Mouse (Mus musculus): ENCODE results near the gene Dmxl2.
A peak's percentile ranks its signal among the peaks of the same experiment; 100 is the strongest.

Gene Dmxl2

GRCm38 (mm10) chr9:54501453-54502110 lies at the start of gene Dmxl2:
Gene Dmxl2 (minus strand): TSS chr9:54501626.
- DNase-seq (ENCODE audit: low read depth, low spot score) = peak; percentile 71

GRCm38 (mm10) chr9:54549433-54549832 lies 48.0 kb upstream of the Dmxl2 start:
- DNase-seq (ENCODE audit: low read depth, low spot score) = no peak

- no peak for DNase-seq (ENCODE audit: low read depth, low spot score)
Measured at GRCm38 (mm10) chr9:54547536-54547935, 46.1 kb upstream of the Dmxl2 start.

GRCm38 (mm10) chr9:54544954-54545315 lies 43.5 kb upstream of the Dmxl2 start:
- DNase-seq (ENCODE audit: low read depth, low spot score) = no peak

- no peak for DNase-seq (ENCODE audit: low read depth, low spot score)
Measured at GRCm38 (mm10) chr9:54544212-54544953, 43.0 kb upstream of the Dmxl2 start.

DNA sequence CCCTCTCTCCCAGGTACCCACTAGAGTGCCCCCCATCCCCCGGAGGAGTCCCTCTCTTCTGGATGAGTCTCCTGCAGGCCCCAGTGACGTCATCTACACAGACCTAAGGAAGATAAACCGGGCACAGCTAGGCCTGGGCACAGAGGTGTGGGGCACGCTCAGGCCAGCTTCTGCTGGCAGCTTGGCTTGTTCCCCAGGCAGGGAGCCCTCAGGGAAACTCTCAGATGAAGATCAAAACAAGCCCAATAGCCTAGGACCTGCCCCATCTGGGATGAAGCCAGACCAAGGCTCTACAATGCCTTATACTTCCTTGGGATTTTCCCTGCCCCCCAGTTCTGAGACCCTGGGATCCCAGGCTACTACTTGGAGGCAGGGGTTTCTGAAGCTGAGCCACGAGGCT lies 39.4 kb upstream of the Dmxl2 start:
- DNase-seq (ENCODE audit: low read depth, low spot score) = no peak

DNA sequence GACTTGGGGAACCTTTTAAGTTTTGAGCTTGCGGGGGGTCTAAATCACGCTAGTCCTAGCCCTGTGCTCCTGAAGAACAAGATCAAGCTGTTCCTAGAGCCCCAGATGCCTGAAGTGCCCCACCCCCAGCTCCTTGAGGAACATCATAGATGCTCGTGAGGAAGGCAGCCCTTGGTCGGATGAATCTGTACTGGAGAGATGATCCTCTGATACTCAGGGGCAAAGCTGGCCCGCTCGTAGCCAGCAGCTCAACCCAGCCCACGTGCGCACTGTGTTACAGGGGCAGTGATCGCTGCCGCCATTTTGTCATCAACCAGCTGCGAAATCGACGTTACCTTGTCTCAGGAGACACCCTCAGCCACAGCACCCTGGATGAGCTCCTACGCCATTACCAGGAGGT lies 37.3 kb upstream of the Dmxl2 start, which contains the start of gene Sh2d7:
TSS of gene Sh2d7 (plus strand) at position 301 of the 400 bp plus-strand sequence.
- no peak for DNase-seq (ENCODE audit: low read depth, low spot score)

GRCm38 (mm10) chr9:54538244-54538643 lies 36.8 kb upstream of the Dmxl2 start:
- no peak for DNase-seq (ENCODE audit: low read depth, low spot score)

- DNase-seq (ENCODE audit: low read depth, low spot score) = no peak
Measured at GRCm38 (mm10) chr9:54537480-54537879, 36.1 kb upstream of the Dmxl2 start.

- DNase-seq (ENCODE audit: low read depth, low spot score) = no peak
Measured at GRCm38 (mm10) chr9:54537030-54537429, 35.6 kb upstream of the Dmxl2 start.

DNA sequence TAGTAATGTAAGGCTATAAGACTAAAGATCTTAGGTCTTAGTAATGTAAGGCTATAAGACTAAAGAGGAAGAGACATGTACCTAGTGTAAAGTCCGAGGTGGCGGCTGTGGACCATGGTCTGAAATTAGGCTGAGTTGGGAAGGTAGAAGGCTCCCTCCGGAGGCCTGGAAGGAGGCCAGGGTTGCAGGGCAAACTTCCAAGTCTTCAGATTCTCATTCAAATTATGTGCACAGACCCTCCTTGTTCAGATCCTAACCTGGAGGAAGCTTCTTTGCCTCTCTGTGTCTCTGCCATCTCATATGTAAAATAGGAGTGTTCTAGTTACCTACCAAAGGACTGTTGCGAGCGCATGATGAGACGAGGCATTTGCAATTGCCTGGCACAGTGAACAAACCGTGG lies 34.8 kb upstream of the Dmxl2 start:
- no peak for DNase-seq (ENCODE audit: low read depth, low spot score)

- no peak for DNase-seq (ENCODE audit: low read depth, low spot score)
Measured at GRCm38 (mm10) chr9:54533975-54534374, 32.5 kb upstream of the Dmxl2 start.

- no peak for DNase-seq (ENCODE audit: low read depth, low spot score)
Measured at GRCm38 (mm10) chr9:54532926-54533325, 31.5 kb upstream of the Dmxl2 start.

DNA sequence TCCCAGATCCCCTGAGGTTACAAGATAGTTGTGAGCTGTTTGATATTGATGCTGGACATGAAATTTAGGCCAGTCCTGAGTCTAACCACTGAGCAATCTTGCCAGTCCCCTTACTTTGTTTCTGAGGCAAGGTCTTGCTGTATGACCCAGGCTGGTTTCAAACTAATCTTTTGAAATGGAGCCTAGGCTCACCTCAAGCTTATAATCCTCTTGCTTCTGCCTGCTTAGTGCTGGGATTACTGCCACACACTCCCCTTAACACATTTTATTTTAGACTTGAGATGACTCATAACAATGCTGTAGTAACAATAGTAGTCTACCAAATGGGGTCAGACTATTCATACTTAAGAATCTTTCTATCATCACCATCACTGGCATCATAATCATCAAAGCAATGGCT lies 30.0 kb upstream of the Dmxl2 start:
- DNase-seq (ENCODE audit: low read depth, low spot score) = no peak

- no peak for DNase-seq (ENCODE audit: low read depth, low spot score)
Measured at GRCm38 (mm10) chr9:54530836-54531235, 29.4 kb upstream of the Dmxl2 start.

GRCm38 (mm10) chr9:54529950-54530349 lies 28.5 kb upstream of the Dmxl2 start:
- DNase-seq (ENCODE audit: low read depth, low spot score) = no peak

GRCm38 (mm10) chr9:54527694-54528093 lies 26.3 kb upstream of the Dmxl2 start:
- no peak for DNase-seq (ENCODE audit: low read depth, low spot score)

DNA sequence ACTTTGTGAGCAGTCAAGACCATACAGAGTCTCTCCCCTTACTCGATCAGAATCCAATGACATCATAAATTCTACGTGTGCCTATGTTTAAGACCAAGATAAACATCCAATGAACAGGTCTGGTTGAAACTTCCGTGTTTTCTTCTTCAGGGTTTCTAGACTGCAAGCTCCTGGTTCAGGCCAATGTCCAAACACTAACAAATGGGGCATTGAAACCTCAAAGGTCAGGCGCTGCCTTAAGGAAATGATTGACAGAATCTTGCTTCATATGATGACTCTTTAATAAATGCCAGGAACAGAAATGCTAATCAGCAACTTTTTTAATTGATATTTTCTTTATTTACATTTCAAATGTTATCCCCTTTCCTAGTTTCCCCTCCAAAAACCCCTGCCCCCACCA lies 18.9 kb upstream of the Dmxl2 start:
- no peak for DNase-seq (ENCODE audit: low read depth, low spot score)

GRCm38 (mm10) chr9:54518921-54519320 lies 17.5 kb upstream of the Dmxl2 start:
- no peak for DNase-seq (ENCODE audit: low read depth, low spot score)

DNA sequence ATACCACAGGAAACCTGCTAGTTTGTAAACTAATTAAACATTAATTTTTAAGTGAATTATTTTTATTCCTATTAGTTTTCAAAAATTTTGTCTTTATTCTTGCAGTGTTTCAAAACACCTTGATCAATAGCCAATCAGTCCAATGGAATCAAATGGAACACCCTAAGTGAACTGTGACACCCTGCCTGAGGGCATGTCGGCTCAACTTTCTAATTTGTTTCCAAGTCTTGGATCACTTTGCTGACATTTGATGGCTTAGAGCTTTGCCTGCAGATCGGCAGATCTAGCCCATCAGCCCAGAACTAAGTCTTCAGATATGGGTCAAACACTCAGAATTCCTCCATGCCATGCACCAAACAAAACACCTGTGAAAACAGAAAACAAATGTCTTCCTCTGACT lies 14.6 kb upstream of the Dmxl2 start:
- no peak for DNase-seq (ENCODE audit: low read depth, low spot score)

- DNase-seq (ENCODE audit: low read depth, low spot score) = no peak
Measured at GRCm38 (mm10) chr9:54502873-54503272, 1.4 kb upstream of the Dmxl2 start.

- DNase-seq (ENCODE audit: low read depth, low spot score) = peak; percentile 16
Measured at GRCm38 (mm10) chr9:54502111-54502495, 677 bp upstream of the Dmxl2 start.

GRCm38 (mm10) chr9:54500832-54501452 lies 484 bp downstream of the Dmxl2 start:
- DNase-seq (ENCODE audit: low read depth, low spot score) = no peak
